Mouse (Mus musculus) liver, embryonic 14.5 days (tissue): ENCODE measurements at regions not wholly inside any gene's neighbourhood (a gene's known extent, or its start where the extent isn't known, plus 50 kb on each side); places are given as distances from the start of the nearest gene placed in this dataset.

Source experiments
- CTCF ChIP-seq: IDR thresholded peaks from 2 replicates; pipeline ENCODE4 v1.5.1; 2016; ENCODE audit warnings: antibody characterized with exemption, low read depth, control low read depth
- EP300 ChIP-seq: IDR thresholded peaks from 2 replicates; pipeline ENCODE4 v1.6.1; 2016; ENCODE audit warnings: antibody characterized with exemption, low read depth

DNA sequence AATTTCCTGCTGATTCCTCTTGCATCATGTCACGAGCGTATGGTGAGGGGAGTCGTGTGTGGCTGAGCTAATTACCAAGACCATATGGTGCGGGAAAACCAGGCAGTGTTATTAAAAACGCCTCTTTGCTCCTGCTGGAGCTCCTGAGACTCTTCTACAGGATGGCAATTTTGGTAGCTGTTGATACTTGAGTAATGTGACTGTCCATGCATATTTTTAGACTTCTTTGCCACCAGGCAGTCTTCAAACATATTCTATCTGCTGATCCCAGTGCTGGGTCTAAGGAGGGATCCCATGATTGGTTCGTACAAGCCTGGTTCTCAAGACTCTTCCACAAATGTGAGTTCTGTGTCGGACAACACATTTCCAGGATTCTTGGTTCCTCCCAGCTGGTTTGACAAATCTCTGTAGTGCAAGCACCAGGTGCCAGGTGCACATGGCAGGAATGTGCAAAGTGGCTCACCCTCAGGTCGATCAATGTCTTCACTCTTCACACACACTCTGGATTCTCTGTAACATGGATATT is 52.3 kb upstream of the Gm11983 start:
- TF ChIP-seq CTCF (no peak), EP300 (no peak)
